Mouse (Mus musculus): ENCODE data around the gene Rassf7.

Gene Rassf7

GRCm38 (mm10) chr7:141196619-141197282, 18.9 kb upstream of the Rassf7 start:
- no peak for DNase-seq (ENCODE audit: low spot score in 2 of 2)

GRCm38 (mm10) chr7:141198121-141198520, 17.5 kb upstream of the Rassf7 start:
- no peak for DNase-seq (ENCODE audit: low spot score in 2 of 2)

DNA sequence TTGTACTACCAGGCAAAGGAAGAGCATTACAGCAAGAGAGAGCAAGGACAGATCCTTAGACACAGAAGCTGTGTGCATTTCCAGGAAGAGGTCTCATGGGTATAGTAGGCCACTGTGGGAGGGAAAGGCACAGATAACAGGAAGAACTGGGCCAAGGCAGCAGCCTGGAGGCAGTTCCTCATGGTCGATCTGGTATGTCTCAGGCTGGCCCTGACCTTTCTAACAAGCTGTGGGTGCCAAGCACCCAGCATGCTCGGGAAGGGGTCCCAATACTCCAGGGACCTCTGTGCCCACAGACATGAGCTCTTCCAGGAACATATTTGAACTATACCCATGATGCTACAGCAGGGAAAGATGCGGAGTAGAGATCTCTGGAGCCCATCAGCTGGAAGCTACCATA, 11.1 kb upstream of the Rassf7 start:
- no peak for DNase-seq (ENCODE audit: low spot score in 2 of 2)

DNA sequence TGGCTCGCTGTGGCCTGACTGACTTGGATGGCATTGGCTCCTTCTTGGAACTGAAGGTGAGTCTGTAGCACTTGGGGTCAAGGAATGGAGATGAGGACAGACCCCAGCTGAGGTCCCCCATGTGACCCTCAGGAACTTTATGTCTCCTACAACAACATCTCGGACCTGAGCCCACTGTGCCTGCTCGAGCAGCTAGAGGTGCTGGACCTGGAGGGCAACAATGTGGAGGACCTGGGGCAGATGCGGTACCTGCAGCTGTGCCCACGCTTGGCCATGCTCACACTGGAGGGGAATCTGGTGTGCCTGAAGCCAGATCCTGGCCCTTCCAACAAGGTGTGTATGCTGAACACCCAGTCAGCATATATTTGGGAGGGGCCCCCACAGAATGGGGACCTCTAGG, 10.2 kb upstream of the Rassf7 start:
- no peak for DNase-seq (ENCODE audit: low spot score in 2 of 2)

DNA sequence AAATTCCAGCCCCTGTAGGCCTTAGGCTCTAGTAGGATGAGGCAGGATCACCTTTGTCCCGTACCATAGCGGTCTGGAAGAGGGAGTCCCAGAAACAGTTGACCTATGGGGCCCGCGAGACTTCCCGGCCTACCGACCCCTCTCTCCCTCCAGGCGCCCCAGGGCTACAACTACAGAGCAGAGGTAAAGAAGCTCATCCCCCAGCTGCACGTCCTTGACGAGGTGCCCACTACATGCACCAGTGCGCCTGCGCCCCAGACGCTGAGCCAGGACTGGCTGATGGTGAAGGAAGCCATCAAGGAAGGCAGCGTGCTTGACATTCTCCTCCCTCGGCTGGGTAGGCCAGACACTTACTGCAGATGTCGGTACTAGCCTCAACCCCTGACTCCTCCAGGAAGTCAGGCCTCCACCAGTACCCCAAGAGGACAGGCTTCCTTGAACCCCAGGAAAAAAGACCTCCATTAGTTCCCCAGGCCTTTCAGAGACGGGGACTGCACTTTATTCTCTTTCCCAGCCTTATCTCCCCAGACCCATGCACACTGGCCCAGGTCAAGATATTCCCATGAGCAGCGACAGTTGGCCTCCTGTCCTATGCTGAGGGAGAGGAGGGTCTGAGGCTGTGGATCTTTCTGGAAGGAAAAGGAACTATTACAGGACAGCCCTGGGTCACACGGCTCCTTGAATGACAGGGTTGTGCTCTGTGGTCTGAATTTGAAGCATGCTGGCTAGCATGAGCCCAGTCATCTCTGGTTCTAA, 9.3 kb upstream of the Rassf7 start:
- DNase-seq (ENCODE audit: low spot score in 2 of 2) = no peak

GRCm38 (mm10) chr7:141209526-141209925, 6.1 kb upstream of the Rassf7 start:
- peak; percentile 33 to 64 for DNase-seq (ENCODE audit: low spot score in 2 of 2)

DNA sequence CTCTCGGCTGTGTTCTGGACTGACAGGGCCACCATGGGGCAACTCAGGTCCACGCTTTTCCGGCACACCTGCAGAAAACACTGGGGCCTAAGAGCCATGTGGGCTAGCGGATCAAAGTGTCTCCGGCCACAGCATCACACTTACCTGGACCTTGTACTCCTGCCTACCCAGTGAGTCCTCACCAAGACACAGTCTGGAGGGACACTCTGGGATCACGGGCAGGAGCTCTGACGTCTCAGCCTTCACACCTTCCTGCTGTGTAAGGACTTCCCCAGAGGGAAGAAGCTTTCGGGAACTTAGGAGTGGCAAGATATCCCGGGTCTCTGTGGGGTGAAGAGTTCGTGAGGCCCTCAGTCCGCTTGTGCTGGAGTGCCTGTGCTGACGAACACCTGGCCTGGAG, 5.5 kb upstream of the Rassf7 start:
- no peak for DNase-seq (ENCODE audit: low spot score in 2 of 2)

- DNase-seq (ENCODE audit: low spot score in 2 of 2) = no peak
Measured at GRCm38 (mm10) chr7:141210606-141211131, 5.0 kb upstream of the Rassf7 start.

DNA sequence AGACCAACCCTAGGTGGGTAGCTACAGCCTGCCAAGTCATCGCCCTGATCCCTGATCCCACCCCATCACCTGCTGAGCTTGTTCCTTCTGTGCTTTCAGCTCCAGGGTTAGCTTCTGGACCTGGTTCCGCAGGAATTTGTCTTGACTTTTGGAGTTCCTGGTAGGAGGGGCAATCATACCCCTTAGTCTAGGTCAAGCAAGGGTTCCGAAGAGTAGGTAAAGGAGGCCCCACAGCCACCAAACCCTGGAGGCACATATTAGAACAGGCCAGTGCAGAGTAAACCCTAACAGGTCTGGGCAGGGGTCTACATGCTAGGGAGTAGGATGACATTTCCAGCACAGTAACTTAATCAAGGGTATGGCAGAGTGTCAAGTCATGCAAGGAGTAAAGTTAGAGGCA, 2.5 kb upstream of the Rassf7 start:
- DNase-seq (ENCODE audit: low spot score in 2 of 2) = no peak

DNA sequence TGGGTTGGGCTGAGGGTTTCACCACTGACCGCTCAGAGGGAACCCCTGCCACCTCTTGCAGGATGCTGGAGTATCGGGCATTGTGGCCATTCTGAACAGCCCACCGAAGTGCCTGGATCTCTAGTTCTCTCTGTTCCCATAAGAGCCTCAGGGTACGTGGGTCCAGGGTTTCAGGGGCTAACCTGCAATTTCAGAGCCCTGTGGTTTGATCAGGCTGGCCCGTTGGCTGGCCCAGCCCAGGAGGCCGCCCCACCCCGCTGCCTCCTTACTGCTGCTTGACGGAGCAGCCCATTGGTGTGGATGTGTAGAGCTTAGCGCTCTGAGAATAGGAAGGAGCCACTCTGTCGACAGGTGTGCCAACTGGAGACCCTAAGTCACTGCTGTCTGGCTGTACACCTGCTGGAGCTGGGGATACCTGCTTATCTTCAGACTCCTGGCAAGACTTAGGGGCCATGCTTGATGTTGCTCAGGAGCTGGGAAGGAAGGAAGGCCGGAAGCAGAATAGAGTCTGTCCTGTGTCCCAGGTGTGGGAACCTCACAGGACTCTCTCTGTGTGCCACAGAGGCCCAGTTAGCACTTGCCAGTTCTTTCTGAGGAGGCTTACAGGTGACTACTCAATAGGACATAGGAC, 1.9 kb upstream of the Rassf7 start, which contains the start of gene Lmntd2:
Gene Lmntd2, minus strand, starts transcription at position 476 of the 631 bp plus-strand sequence.
- no peak for DNase-seq (ENCODE audit: low spot score in 2 of 2)

- DNase-seq (ENCODE audit: low spot score in 2 of 2) = no peak
Measured at GRCm38 (mm10) chr7:141214310-141214709, 1.4 kb upstream of the Rassf7 start.

GRCm38 (mm10) chr7:141215880-141216733, 447 bp downstream of the Rassf7 start:
- DNase-seq (ENCODE audit: low spot score in 2 of 2) = peak; percentile 55 to 69

GRCm38 (mm10) chr7:141216894-141217293, 1.2 kb downstream of the Rassf7 start:
- no peak for DNase-seq (ENCODE audit: low spot score in 2 of 2)

- DNase-seq (ENCODE audit: low spot score in 2 of 2) = no peak
Measured at GRCm38 (mm10) chr7:141217343-141218013, 1.8 kb downstream of the Rassf7 start.

DNA sequence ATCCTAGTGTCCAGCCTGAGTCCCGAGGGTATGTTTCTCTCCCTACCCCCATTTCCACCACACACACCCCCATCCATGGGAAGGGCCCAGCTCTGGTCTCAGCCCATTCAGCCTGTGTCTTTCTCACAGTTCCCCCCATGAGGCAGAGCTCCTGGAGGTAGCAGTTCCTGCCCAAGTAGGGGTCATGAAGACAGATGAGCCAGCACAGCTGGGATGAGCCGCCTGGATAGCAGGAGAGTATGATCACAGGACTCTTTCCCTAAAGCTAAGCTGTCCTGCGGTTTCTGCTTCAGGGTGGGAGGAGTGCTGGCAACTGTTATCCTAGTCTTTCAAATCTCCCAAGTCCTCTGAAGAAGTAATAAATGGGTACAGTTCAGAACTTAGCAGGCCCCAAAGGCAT, 2.5 kb downstream of the Rassf7 start:
- no peak for DNase-seq (ENCODE audit: low spot score in 2 of 2)

DNA sequence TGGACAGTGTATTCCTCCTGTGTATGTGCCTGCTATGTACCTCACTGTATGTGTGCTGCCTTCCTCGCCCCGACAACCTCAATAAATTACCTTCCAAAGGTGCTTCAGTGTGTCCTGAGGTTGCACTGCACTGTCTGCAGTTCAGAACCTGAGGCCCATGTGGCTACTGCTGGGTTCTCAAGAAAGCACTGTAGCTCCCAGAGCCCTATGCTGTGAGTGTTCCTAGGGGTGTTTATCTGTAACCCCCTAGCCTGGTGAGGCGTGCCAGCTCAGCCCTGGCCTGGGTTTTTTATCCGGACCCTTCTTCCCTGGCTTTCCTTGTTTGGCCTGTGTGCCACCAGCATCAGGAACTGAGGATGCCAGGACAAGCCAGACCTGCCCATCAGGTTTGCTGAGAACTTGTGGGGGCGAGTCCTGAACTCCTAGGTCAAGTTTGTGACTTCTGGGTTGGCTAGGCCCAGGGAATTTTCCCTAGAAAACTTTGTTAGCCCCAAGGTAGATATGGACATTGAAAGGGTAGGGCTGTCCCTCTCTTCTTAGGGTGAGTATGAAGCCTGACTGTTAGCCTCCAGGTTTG, 3.0 kb downstream of the Rassf7 start:
- no peak for DNase-seq (ENCODE audit: low spot score in 2 of 2)

DNA sequence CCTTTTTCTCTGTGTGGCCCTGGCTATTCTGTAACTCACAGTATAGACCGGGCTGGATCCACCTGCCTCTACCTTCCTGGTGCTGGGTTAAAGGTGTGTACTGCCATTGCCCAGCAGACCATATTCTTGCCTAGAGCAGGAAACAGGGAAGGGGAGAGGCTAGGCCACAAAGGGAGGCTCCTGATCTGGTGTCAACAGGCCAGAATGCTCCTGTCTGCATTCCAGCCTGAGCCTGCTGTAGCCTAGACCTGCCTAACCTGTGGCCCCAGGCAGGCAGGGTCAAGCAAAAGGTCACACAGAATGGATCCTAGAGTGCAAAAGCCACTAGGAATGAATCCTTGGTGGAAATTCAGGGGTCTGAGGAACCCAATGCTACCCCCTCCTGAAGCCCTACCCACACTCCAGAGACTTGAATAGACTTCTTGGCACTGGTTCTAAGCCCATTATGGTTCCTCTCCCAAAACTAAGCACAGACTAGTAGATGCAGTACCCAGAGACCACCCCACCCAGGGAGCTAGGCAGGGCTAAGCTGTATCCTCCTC, 4.0 kb downstream of the Rassf7 start:
- no peak for DNase-seq (ENCODE audit: low spot score in 2 of 2)

GRCm38 (mm10) chr7:141220377-141220776, 4.7 kb downstream of the Rassf7 start:
- no peak for DNase-seq (ENCODE audit: low spot score in 2 of 2)

GRCm38 (mm10) chr7:141221249-141222125, 5.8 kb downstream of the Rassf7 start:
- DNase-seq (ENCODE audit: low spot score in 2 of 2) = peak; percentile 94 to 97

- DNase-seq (ENCODE audit: low spot score in 2 of 2) = no peak
Measured at GRCm38 (mm10) chr7:141222126-141222467, 6.4 kb downstream of the Rassf7 start.

Data from spleen, postnatal 36 days (tissue).